Mouse (Mus musculus) spleen, adult 2 months (tissue): ENCODE measurements around the gene Tab1. TPM values are rescaled to one million over a fixed set of nuclear protein-coding genes. Genes with fewer than 3 reads are reported as not detected.

Source experiments
- DNase-seq, 2 experiments: peaks; one replicate each; pipeline versions ENCODE4 v3.0.0 to v3.0.0-alpha.2; 2012 to 2021; ENCODE audit warnings: low spot score in 2 of 2, low read depth in 1 of 2
- H3K27ac ChIP-seq: fragments of 200-500 bp; 2 replicates; pipeline ENCODE4 v1.5.1; 2012; ENCODE audit warnings: low read length, inconsistent platforms; ENCODE audit not compliant: insufficient read depth
- H3K27me3 ChIP-seq: fragments of 200-500 bp; 2 replicates; pipeline ENCODE4 v1.6.1; 2012; ENCODE audit warnings: mild to moderate bottlenecking, moderate library complexity, low read length, inconsistent platforms; ENCODE audit not compliant: control insufficient read depth, insufficient read depth
- H3K36me3 ChIP-seq: fragments of 200-500 bp; 2 replicates; pipeline ENCODE4 v1.6.1; 2012; ENCODE audit warnings: mild to moderate bottlenecking, low read length, inconsistent platforms; ENCODE audit not compliant: control insufficient read depth, insufficient read depth
- H3K4me1 ChIP-seq: fragments of 200-500 bp; 2 replicates; pipeline ENCODE4 v1.6.1; 2011; ENCODE audit warnings: inconsistent platforms; ENCODE audit not compliant: control insufficient read depth, insufficient read depth, insufficient read length
- H3K4me3 ChIP-seq: fragments of 200-500 bp; 2 replicates; pipeline ENCODE4 v1.5.1; 2011; ENCODE audit warnings: mild to moderate bottlenecking, inconsistent platforms; ENCODE audit not compliant: insufficient read depth, insufficient read length; ENCODE audit errors: extremely low read depth
- CTCF ChIP-seq: fragments of 200-500 bp; IDR thresholded peaks from 2 replicates; pipeline ENCODE4 v1.5.1; 2011; ENCODE audit warnings: mild to moderate bottlenecking, inconsistent platforms; ENCODE audit not compliant: insufficient read depth, insufficient read length, insufficient replicate concordance; ENCODE audit errors: extremely low read depth
- POLR2A ChIP-seq: fragments of 200-500 bp; IDR thresholded peaks from 2 replicates; pipeline ENCODE4 v1.6.1; 2011; ENCODE audit warnings: low read depth, low read length, inconsistent platforms
- WGBS: fragments of 180-500 bp; shearing (Covaris S2); methylation state at CpG from one replicate; pipeline ENCODE4 v1.1.7; 2018; 5-methylcytosine and 5-hydroxymethylcytosine counted together
- polyA plus RNA-seq: library from polyadenylated mRNA; depleted of rRNA; stranded (reverse); fragments of >200 nt; gene quantifications from 2 replicates; pipeline ENCODE4 v1.2.3, GENCODE M21; 2012

Gene Tab1
- polyA plus RNA-seq, 1 experiment = 16.1 TPM

DNA sequence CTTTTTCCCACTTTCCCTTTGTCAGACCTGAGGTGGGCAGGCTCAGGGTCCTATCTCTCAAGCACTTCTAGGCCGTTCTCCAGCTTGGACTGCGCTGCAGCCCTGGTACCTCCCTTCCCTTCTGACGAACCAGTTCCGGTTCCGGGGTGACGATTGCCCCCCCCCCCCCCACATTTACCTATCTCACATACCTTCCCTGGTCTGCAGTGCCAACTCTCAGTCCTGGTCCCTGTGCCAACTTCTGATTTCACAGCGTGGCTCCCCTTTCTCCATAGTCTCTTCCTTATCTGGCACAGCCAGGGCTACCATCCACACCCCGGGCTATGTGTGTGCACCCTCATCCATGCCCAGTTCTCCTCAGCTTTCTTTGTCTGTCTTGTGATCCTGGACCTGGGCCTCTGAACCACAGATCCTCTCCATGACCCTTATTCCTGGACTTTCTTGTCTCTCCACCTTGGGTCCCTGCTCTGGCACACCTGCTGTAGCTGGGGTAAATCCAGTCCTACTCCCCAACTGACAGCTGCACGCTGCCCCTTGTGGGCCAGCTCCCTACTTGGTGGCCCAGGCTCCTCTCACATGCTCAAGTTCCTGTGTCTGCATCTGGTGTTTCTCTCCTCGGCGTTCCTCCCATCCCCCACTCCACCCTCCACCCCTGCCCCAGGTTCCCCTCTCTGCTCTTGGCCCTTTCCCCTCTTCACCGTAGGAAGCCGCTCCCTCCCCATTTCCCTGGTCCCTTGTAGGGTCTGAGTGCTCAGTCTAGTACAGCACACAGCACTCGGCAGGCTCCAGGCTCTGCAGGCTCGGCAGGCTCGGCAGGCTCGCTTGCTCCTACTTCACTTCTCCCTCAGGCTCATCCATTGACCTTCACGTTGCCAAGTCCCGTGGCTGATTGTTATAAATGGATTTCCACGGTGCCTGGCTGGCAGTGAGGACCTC is 35.7 kb upstream of the Tab1 start:
- Histone ChIP-seq H3K4me3 (0 out of 2 replicates have a peak overlapping the region, but pooled peaks have one; percentile 3), H3K27me3 (no peaks in the 10 kb centered on the region), H3K27ac (peak overlapping the region; percentile 36; the same call in 1 of the 2 replicates), H3K36me3 (no peaks in the 10 kb centered on the region), H3K4me1 (no peaks in the 10 kb centered on the region)
- no peak for DNase-seq
- 18% methylated on average over 20 of the region's 20 CpGs for WGBS
- TF ChIP-seq CTCF (no peak), POLR2A (no peak)

GRCm38 (mm10) chr15:80097999-80098461 is 34.9 kb upstream of the Tab1 start:
- no peaks in the 10 kb centered on the region for H3K4me1 ChIP-seq

GRCm38 (mm10) chr15:80098809-80099208 is 34.1 kb upstream of the Tab1 start:
- Histone ChIP-seq H3K4me3 (no peak overlapping the region), H3K27me3 (no peaks in the 10 kb centered on the region), H3K36me3 (no peaks in the 10 kb centered on the region), H3K4me1 (no peaks in the 10 kb centered on the region), H3K27ac (no peak overlapping the region)
- WGBS = 32% methylated on average over 9 of the region's 9 CpGs
- DNase-seq = no peak
- TF ChIP-seq CTCF (no peak), POLR2A (no peak)

More at GRCm38 (mm10) chr15:80097999-80098461, 34.9 kb upstream of the Tab1 start:
- Histone ChIP-seq H3K4me3 (no peak overlapping the region), H3K36me3 (no peaks in the 10 kb centered on the region), H3K27ac (peak overlapping the region; percentile 26; the same call in 1 of the 2 replicates), H3K27me3 (no peaks in the 10 kb centered on the region)
- WGBS = 73% methylated on average over 8 of the region's 8 CpGs
- DNase-seq = no peak
- TF ChIP-seq POLR2A (no peak), CTCF (no peak)

GRCm38 (mm10) chr15:80099477-80099876 is 33.5 kb upstream of the Tab1 start:
- H3K27me3 ChIP-seq = no peaks in the 10 kb centered on the region
- H3K4me1 ChIP-seq = no peaks in the 10 kb centered on the region
- no peaks in the 10 kb centered on the region for H3K36me3 ChIP-seq
- 87% methylated on average over 3 of the region's 3 CpGs for whole genome bisulfite sequencing
- no peak for DNase-seq
- H3K27ac ChIP-seq = no peak overlapping the region
- no peak for TF ChIP-seq CTCF
- no peak for TF ChIP-seq POLR2A
- H3K4me3 ChIP-seq = no peak overlapping the region

DNA sequence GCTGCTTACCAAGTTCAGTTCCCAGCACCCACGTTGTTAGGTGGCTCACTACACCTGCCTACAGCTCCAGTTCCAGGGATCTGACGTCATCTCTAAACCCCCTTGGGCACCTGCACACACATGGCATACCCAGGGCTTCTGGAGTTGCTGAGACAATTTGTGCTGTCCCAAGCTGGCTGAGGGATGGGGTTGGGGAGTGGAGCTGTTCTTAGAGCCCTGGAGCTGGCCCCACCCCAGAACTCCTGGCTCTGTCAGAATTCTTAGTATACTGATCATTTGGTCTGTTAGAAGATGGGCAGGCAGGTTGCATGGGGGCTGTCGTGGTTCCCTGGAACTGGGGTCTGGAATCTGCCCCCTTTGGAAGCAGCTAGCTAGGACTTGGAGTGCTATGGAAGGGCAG is 32.7 kb upstream of the Tab1 start:
- H3K4me1 ChIP-seq = no peaks in the 10 kb centered on the region
- TF ChIP-seq POLR2A = no peak
- TF ChIP-seq CTCF = no peak
- no peak overlapping the region for H3K27ac ChIP-seq
- 82% methylated on average over 3 of the region's 3 CpGs for WGBS
- no peaks in the 10 kb centered on the region for H3K27me3 ChIP-seq
- H3K4me3 ChIP-seq = no peak overlapping the region
- no peaks in the 10 kb centered on the region for H3K36me3 ChIP-seq
- no peak for DNase-seq

- H3K4me1 ChIP-seq = no peaks in the 10 kb centered on the region
- H3K4me3 ChIP-seq = no peak overlapping the region
- H3K27ac ChIP-seq = no peak overlapping the region
- DNase-seq = no peak
- 72% methylated on average over 10 of the region's 10 CpGs for WGBS
- H3K36me3 ChIP-seq = no peaks in the 10 kb centered on the region
- H3K27me3 ChIP-seq = no peaks in the 10 kb centered on the region
- no peak for TF ChIP-seq POLR2A
- no peak for TF ChIP-seq CTCF
Measured at GRCm38 (mm10) chr15:80100871-80101270, 32.1 kb upstream of the Tab1 start.

- Histone ChIP-seq H3K4me1 (no peaks in the 10 kb centered on the region), H3K27ac (no peak overlapping the region), H3K36me3 (no peaks in the 10 kb centered on the region), H3K27me3 (no peaks in the 10 kb centered on the region), H3K4me3 (no peak overlapping the region)
- no peak for TF ChIP-seq CTCF
- no peak for TF ChIP-seq POLR2A
- no peak for DNase-seq
- 90% methylated on average over 6 of the region's 6 CpGs for WGBS
Measured at GRCm38 (mm10) chr15:80101503-80101902, 31.4 kb upstream of the Tab1 start.
